Mouse (Mus musculus): ENCODE results near the gene Dnajc14. TPM values are rescaled to one million over a fixed set of nuclear protein-coding genes. Genes with fewer than 3 reads are reported as not detected.

Gene Dnajc14
- total RNA-seq (2021), result 10 to 100 TPM; 20.8 to 25.4 TPM
- long read RNA-seq, experiment 1, full-length matches to known transcripts, result 59 of 62 reads
- long read RNA-seq, experiment 1, partial matches to known transcripts, result 2 of 62 reads
- long read RNA-seq, experiment 1, other reads (novel, unspliced or antisense), result 1 of 62 reads
- long read RNA-seq, experiment 2, full-length matches to known transcripts, result 32 of 41 reads
- long read RNA-seq, experiment 2, partial matches to known transcripts, result 4 of 41 reads
- long read RNA-seq, experiment 2, other reads (novel, unspliced or antisense), result 5 of 41 reads

GRCm38 (mm10) chr10:128803771-128804270, at the start of gene Dnajc14:
TSS of gene Dnajc14 (plus strand) at chr10:128804062.
- DNase-seq (ENCODE audit: low spot score), result peak; percentile 58

- no peak for DNase-seq (ENCODE audit: low spot score)
Observed at GRCm38 (mm10) chr10:128772895-128773294, 31.0 kb upstream of the Dnajc14 start.

- no peak for DNase-seq (ENCODE audit: low spot score)
Observed at GRCm38 (mm10) chr10:128773685-128774084, 30.2 kb upstream of the Dnajc14 start.

GRCm38 (mm10) chr10:128778441-128778840, 25.4 kb upstream of the Dnajc14 start:
- DNase-seq (ENCODE audit: low spot score), result no peak

- peak; percentile 91 for DNase-seq (ENCODE audit: low spot score)
Observed at GRCm38 (mm10) chr10:128779011-128779795, 24.7 kb upstream of the Dnajc14 start.

GRCm38 (mm10) chr10:128780200-128780599, 23.7 kb upstream of the Dnajc14 start:
- DNase-seq (ENCODE audit: low spot score), result no peak

GRCm38 (mm10) chr10:128790398-128791124, 13.3 kb upstream of the Dnajc14 start, which contains the start of gene Mmp19:
TSS of gene Mmp19 (plus strand) at chr10:128790910.
- DNase-seq (ENCODE audit: low spot score), result peak; percentile 39

GRCm38 (mm10) chr10:128792041-128792440, 11.8 kb upstream of the Dnajc14 start:
- no peak for DNase-seq (ENCODE audit: low spot score)

GRCm38 (mm10) chr10:128793258-128793657, 10.6 kb upstream of the Dnajc14 start:
- DNase-seq (ENCODE audit: low spot score), result no peak

- no peak for DNase-seq (ENCODE audit: low spot score)
Observed at GRCm38 (mm10) chr10:128794391-128794790, 9.5 kb upstream of the Dnajc14 start.

- DNase-seq (ENCODE audit: low spot score), result no peak
Observed at GRCm38 (mm10) chr10:128795581-128795980, 8.3 kb upstream of the Dnajc14 start.

- DNase-seq (ENCODE audit: low spot score), result no peak
Observed at GRCm38 (mm10) chr10:128798676-128799075, 5.2 kb upstream of the Dnajc14 start.

- DNase-seq (ENCODE audit: low spot score), result no peak
Observed at GRCm38 (mm10) chr10:128801981-128802495, 1.8 kb upstream of the Dnajc14 start.

GRCm38 (mm10) chr10:128802956-128803355, 906 bp upstream of the Dnajc14 start:
- DNase-seq (ENCODE audit: low spot score), result no peak

GRCm38 (mm10) chr10:128803361-128803760, 501 bp upstream of the Dnajc14 start:
- no peak for DNase-seq (ENCODE audit: low spot score)

GRCm38 (mm10) chr10:128804271-128805091, 619 bp downstream of the Dnajc14 start, which contains the start of gene Tmem198b:
TSS of gene Tmem198b (minus strand) at chr10:128804370.
- DNase-seq (ENCODE audit: low spot score), result peak; percentile 48

- DNase-seq (ENCODE audit: low spot score), result peak; percentile 96
Observed at GRCm38 (mm10) chr10:128805092-128806000, 1.5 kb downstream of the Dnajc14 start.

- DNase-seq (ENCODE audit: low spot score), result no peak
Observed at GRCm38 (mm10) chr10:128806086-128806485, 2.2 kb downstream of the Dnajc14 start.

GRCm38 (mm10) chr10:128807018-128807417, 3.2 kb downstream of the Dnajc14 start:
- no peak for DNase-seq (ENCODE audit: low spot score)

All from gastrocnemius, adult 18-20 months (tissue).